Mouse (Mus musculus) ES-E14 (cell line): ENCODE results near the gene Duoxa1.

Experiments used
- HCFC1 ChIP-seq: IDR thresholded peaks from 2 replicates; pipeline ENCODE4 v1.6.1; 2012; ENCODE audit warnings: low read length, inconsistent platforms, borderline replicate concordance; ENCODE audit not compliant: insufficient read depth
- MAFK ChIP-seq: IDR thresholded peaks from 2 replicates; pipeline ENCODE4 v1.6.1; 2014; ENCODE audit warnings: mild to moderate bottlenecking, low read depth, low read length, inconsistent platforms; ENCODE audit not compliant: insufficient read depth
- ZC3H11A ChIP-seq: IDR thresholded peaks from 2 replicates; pipeline ENCODE4 v1.6.1; 2012; ENCODE audit warnings: low read depth, mild to moderate bottlenecking, inconsistent platforms, low read length, borderline replicate concordance

GRCm38 (mm10) chr2:122360310-122360709 lies 46.8 kb upstream of the Duoxa1 start:
- TF ChIP-seq HCFC1 = no peak
- no peak for TF ChIP-seq MAFK
- TF ChIP-seq ZC3H11A = no peak
